Mouse (Mus musculus) megakaryocyte, embryonic 14.5 days (primary cell): ENCODE measurements around the gene Tlr3. TPM values are rescaled to one million over a fixed set of nuclear protein-coding genes. Genes with fewer than 3 reads are reported as not detected.

Experiments used
- H3K27me3 ChIP-seq: replicated peaks from 2 replicates; pipeline ENCODE3; 2012; ENCODE audit warnings: inconsistent platforms
- H3K36me3 ChIP-seq: replicated peaks from 2 replicates; pipeline ENCODE3; 2012; ENCODE audit warnings: low read length, inconsistent platforms, mixed read lengths
- H3K4me1 ChIP-seq: 2 replicates; pipeline ENCODE4 v1.6.1; 2012; ENCODE audit warnings: inconsistent platforms
- H3K4me3 ChIP-seq: replicated peaks from 2 replicates; pipeline ENCODE3; 2012; ENCODE audit warnings: moderate library complexity, mild to moderate bottlenecking, inconsistent platforms
- H3K9me3 ChIP-seq: 2 replicates; pipeline ENCODE4 v1.6.1; 2012; ENCODE audit warnings: inconsistent platforms
- FLI1 ChIP-seq: IDR thresholded peaks from 2 replicates; pipeline ENCODE4 v1.6.1; 2012; ENCODE audit warnings: low read length, inconsistent platforms, mixed read lengths
- GATA1 ChIP-seq: IDR thresholded peaks from 3 replicates; pipeline ENCODE4 v1.6.1; 2012; ENCODE audit warnings: mixed read lengths, low read length, inconsistent platforms, borderline replicate concordance
- polyA plus RNA-seq: library from polyadenylated mRNA; stranded (reverse); fragments of >175 nt; gene quantifications from 2 replicates; pipeline ENCODE4 v1.2.3, GENCODE M21; 2012; ENCODE audit warnings: low replicate concordance; ENCODE audit not compliant: insufficient read depth

The Tlr3 gene
- polyA plus RNA-seq, 1 experiment = not detected

DNA sequence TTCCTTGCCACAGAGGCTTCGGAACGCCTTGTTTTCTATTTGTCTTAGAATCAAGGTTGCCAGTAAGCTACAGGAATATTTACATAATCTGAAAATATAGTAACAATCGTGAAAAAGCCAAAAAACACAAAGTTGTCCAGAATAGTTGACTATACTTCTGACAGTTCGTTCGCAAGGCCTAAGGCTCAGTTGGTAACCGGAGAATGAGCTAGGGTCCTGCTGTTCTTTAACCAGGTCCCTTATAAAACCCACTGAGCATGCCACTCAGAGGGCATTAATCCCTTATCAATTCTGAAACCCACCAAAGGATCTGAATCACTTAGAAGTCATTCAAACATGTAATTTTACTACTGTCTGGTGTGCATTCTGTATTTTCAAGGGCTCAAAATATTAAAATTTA, 55.1 kb downstream of the Tlr3 start:
- H3K27me3 ChIP-seq = peaks cover 18% of the 10 kb centered on the region
- H3K4me3 ChIP-seq = no peak overlapping the region
- H3K4me1 ChIP-seq = peaks cover 5% of the 10 kb centered on the region; the same call in 1 of the 2 replicates
- no peaks in the 10 kb centered on the region for H3K36me3 ChIP-seq
- peaks cover 6% of the 10 kb centered on the region for H3K9me3 ChIP-seq
- no peak for TF ChIP-seq GATA1
- TF ChIP-seq FLI1 = no peak

Other genes starting within 250 kb of the Tlr3 start
- not detected in 2 replicates for gene F11, start 149.0 kb downstream of the Tlr3 start, polyA plus RNA-seq
- gene Klkb1, start 116.2 kb downstream of the Tlr3 start, polyA plus RNA-seq = not detected in 2 replicates
- not detected in 2 replicates for gene Gm45753, start 102.6 kb downstream of the Tlr3 start, polyA plus RNA-seq
- 0.54 TPM in 1 of 2 replicates, not detected in the other for gene Cyp4v3, start 77.9 kb downstream of the Tlr3 start, polyA plus RNA-seq
- not detected in 2 replicates for gene Fam149a, start 28.8 kb downstream of the Tlr3 start, polyA plus RNA-seq
- 2.2 TPM in 1 of 2 replicates, not detected in the other for gene Sorbs2, start 96.7 kb upstream of the Tlr3 start, polyA plus RNA-seq